Mouse (Mus musculus) C2C12 (cell line): Measurements from ENCODE around the gene Cpm. TPM values are rescaled to one million over a fixed set of nuclear protein-coding genes. Genes with fewer than 3 reads are reported as not detected.
A peak's percentile ranks its signal among the peaks of the same experiment; 100 is the strongest.

Experiments
- H3K27me3 ChIP-seq: one replicate; pipeline ENCODE4 v1.6.1; 2011; ENCODE audit not compliant: control insufficient read depth, insufficient read depth, insufficient read length
- H3K36me3 ChIP-seq: one replicate; pipeline ENCODE4 v1.6.1; 2011; ENCODE audit not compliant: control insufficient read depth, insufficient read depth
- H3K4me3 ChIP-seq: one replicate; pipeline ENCODE4 v1.5.1; 2011; ENCODE audit warnings: mild to moderate bottlenecking, control low read depth; ENCODE audit not compliant: poor library complexity, insufficient read depth, severe bottlenecking
- H3K79me2 ChIP-seq: one replicate; pipeline ENCODE4 v1.6.1; 2011; ENCODE audit not compliant: control insufficient read depth, insufficient read depth
- H3K79me3 ChIP-seq: one replicate; pipeline ENCODE4 v1.6.1; 2011; ENCODE audit warnings: low read depth, control low read depth
- H3ac ChIP-seq: one replicate; pipeline ENCODE3; 2011; ENCODE audit warnings: low read depth; ENCODE audit not compliant: control insufficient read depth, insufficient read length
- CEBPB ChIP-seq: IDR thresholded peaks from one replicate; pipeline ENCODE4 v1.6.1; 2011; ENCODE audit warnings: low read depth, mild to moderate bottlenecking, control low read depth, moderate library complexity
- CTCF ChIP-seq: IDR thresholded peaks from one replicate; pipeline ENCODE4 v1.5.1; 2011; ENCODE audit not compliant: control insufficient read depth, insufficient read depth, insufficient read length
- FOSL1 ChIP-seq: IDR thresholded peaks from one replicate; pipeline ENCODE4 v1.8.0; 2011; ENCODE audit warnings: mild to moderate bottlenecking, low read length; ENCODE audit not compliant: poor library complexity, insufficient read depth, severe bottlenecking
- MAX ChIP-seq: IDR thresholded peaks from one replicate; pipeline ENCODE4 v1.6.1; 2011; ENCODE audit warnings: mild to moderate bottlenecking, control low read depth
- MYOD1 ChIP-seq: IDR thresholded peaks from one replicate; pipeline ENCODE4 v1.6.1; 2011; ENCODE audit warnings: low read depth; ENCODE audit not compliant: control insufficient read depth, insufficient read length
- MYOG ChIP-seq: IDR thresholded peaks from one replicate; pipeline ENCODE4 v1.6.1; 2011; ENCODE audit not compliant: control insufficient read depth, insufficient read length; ENCODE audit errors: extremely low read depth
- USF1 ChIP-seq: IDR thresholded peaks from one replicate; pipeline ENCODE4 v1.6.1; 2011; ENCODE audit warnings: low read depth, mild to moderate bottlenecking, control low read depth, moderate library complexity
- polyA plus RNA-seq: library from polyadenylated mRNA; unstranded; fragments of >200 nt; fragmentation: generic; extraction: Trizol; gene quantifications from one replicate; pipeline ENCODE4 v1.2.1, GENCODE M21; 2012; ENCODE audit warnings: missing spikeins

Cpm gene
- polyA plus RNA-seq, 1 experiment, result 0.06 TPM

DNA sequence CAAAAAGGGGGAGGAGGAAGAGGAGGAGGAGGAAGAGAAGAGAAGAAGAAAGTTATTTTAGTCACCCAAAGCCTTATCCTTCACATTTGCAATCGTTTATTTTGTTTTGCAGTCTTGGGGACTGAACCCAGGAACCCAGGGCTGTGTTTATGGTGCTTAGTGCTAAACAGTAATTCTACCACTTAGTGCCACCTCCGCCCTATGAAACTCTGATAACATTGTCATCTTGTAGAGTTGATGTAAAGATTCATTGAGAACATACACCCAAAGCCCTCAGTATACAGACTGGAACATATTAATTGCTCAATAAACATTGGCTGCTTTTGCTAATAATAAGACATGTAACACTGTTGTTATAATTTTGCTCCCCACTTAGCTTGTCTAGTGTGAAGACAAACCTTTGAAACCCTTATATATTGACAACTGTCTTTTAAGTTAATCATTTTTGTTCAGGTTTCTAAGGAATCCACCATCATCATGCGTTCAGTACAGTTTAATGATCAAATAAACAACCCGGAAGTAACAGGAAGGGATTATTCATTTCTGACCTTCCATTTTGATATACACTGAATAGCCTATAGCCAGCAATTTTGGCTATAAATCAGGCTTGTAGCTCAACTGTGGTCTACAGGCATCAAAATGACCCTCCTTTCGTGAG lies 49.9 kb downstream of the Cpm start:
- H3K4me3 ChIP-seq, result no peak overlapping the region
- H3K79me3 ChIP-seq, result no peaks in the 10 kb centered on the region
- H3ac ChIP-seq, result no peak overlapping the region
- no peaks in the 10 kb centered on the region for H3K79me2 ChIP-seq
- no peaks in the 10 kb centered on the region for H3K36me3 ChIP-seq
- H3K27me3 ChIP-seq, result no peaks in the 10 kb centered on the region
- no peak for TF ChIP-seq CEBPB
- TF ChIP-seq MYOG, result no peak
- no peak for TF ChIP-seq MYOD1
- TF ChIP-seq USF1, result no peak
- TF ChIP-seq FOSL1, result no peak
- no peak for TF ChIP-seq MAX
- TF ChIP-seq CTCF, result no peak

DNA sequence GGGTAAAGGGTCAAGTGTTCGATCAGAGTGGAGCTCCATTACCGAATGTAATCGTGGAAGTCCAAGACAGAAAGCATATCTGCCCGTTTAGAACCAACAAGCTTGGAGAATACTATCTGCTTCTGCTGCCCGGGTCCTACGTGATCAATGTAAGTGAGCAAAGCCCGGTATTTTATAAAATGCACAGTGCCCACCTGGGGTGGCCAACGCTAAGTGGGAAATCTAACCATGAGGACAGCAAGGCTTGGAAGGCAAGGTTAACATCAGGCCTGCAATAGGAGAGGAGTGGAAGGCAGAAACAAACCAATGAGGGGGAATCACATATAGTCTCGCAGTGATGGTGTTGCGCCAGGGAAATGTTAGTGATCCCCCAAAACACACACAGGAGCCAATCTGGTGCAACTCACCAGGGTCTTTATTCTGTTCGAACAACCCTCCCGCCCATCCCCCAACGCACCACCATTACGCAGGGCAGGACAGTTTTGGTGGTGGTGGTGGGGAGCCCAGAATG lies 50.7 kb downstream of the Cpm start:
- Histone ChIP-seq H3K79me3 (no peaks in the 10 kb centered on the region), H3K79me2 (no peaks in the 10 kb centered on the region), H3K27me3 (no peaks in the 10 kb centered on the region), H3K36me3 (no peaks in the 10 kb centered on the region), H3ac (no peak overlapping the region), H3K4me3 (no peak overlapping the region)
- no peak for TF ChIP-seq CEBPB
- no peak for TF ChIP-seq CTCF
- no peak for TF ChIP-seq MYOG
- no peak for TF ChIP-seq USF1
- no peak for TF ChIP-seq MYOD1
- no peak for TF ChIP-seq MAX
- TF ChIP-seq FOSL1, result no peak

DNA sequence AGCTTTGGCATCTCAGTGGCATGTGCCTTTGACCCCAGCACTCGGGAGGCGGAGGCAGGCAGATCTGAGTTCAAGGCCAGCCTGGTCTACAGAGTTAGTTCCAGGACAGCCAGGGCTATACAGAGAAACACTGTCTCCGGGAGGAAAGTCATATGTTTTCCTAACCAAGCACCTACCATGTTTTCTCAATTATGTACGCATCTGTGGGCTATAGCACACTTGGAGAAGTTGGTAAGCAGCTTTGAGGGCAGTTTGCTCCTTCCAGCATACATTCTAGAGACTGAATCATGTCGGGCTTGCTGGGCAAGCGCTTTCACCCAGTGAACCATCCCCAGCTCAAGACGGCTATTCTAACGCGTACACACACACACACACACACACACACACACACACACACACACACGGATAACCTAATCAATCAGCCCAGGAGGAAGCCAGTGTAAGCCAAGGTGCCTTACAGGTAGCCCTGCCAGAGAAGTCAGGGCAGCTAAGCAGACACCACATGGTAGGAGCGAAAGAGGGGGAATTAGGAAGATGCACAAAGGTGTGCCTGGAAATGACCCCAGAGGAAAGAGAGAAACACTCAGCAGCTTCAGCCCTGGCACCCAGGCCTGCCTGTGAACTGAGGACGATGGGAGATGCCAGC lies 51.7 kb downstream of the Cpm start:
- Histone ChIP-seq H3K79me3 (no peaks in the 10 kb centered on the region), H3K4me3 (no peak overlapping the region), H3K36me3 (no peaks in the 10 kb centered on the region), H3K27me3 (no peaks in the 10 kb centered on the region), H3K79me2 (no peaks in the 10 kb centered on the region), H3ac (no peak overlapping the region)
- TF ChIP-seq MYOD1, result no peak
- no peak for TF ChIP-seq MYOG
- TF ChIP-seq MAX, result no peak
- TF ChIP-seq FOSL1, result no peak

DNA sequence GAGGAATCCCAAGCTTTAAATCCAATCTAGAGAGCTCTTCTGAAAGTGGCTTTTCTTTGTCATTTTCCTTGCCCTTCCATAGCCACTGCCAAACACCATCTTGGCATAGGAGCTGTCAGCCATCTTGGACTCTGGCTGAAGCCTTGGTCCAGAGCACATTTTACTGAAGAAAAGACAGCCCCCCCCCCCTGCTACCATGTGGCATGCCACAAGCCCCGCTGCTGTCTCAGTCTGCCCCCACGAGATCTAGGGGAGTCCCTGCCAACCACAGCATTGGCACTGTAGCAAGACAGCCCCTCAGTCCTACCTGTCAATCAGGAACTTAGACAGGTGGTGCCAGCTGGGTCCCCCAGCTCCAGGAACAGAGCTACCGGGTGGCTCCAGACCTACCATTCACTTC lies 52.2 kb downstream of the Cpm start:
- Histone ChIP-seq H3K4me3 (no peak overlapping the region), H3K36me3 (no peaks in the 10 kb centered on the region)
- TF ChIP-seq MYOG (no peak), FOSL1 (no peak), USF1 (no peak), MYOD1 (no peak), CEBPB (no peak), MAX (no peak), CTCF (no peak)

DNA sequence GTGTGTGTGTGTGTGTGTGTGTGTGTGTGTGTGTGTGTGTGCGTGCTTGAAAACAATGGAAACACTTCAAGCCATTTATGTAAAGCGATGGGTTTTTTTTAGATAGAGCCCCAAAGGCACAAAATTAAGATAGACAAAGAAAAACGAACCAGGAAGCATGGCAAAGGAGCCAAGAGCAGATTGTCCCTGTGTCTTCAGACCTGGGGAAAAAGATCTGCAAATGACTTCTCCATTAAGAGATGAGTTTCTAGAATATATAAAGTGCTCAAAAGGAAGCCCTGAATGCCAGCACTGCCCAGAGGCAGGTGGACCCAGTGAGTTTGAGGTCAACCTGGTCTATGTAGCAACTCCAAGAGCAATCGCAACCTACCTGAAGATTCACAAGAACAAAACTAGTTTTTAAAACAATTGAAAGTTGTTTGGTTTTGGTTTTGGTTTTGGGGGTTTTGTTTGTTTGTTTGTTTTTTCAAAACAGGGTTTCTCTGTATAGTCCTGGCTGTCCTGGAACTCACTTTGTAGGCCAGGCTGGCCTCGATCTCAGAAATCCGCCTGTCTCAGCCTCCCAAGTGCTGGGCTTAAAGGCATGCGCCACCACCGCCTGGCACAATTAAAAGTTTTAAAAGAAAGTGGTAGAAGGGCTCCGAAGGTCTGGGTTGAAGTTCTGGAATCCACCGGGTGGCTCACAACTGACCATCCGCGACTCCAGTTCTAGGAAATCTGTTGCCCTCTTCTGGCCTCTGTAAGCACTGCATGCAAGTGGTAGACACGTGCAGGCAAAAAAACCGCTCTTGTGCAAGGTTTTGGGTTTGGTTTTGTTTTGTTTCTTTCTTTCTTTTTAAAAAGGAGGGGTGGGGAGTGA lies 52.9 kb downstream of the Cpm start:
- no peak overlapping the region for H3K4me3 ChIP-seq
- H3K27me3 ChIP-seq, result no peaks in the 10 kb centered on the region
- TF ChIP-seq CTCF (peak; percentile 4), CEBPB (no peak)
- no peaks in the 10 kb centered on the region for H3K79me3 ChIP-seq
- H3ac ChIP-seq, result no peak overlapping the region
- no peaks in the 10 kb centered on the region for H3K36me3 ChIP-seq
- no peaks in the 10 kb centered on the region for H3K79me2 ChIP-seq

More for the DNA sequence above, 52.2 kb downstream of the Cpm start:
- Histone ChIP-seq H3K27me3 (no peaks in the 10 kb centered on the region), H3ac (no peak overlapping the region), H3K79me2 (no peaks in the 10 kb centered on the region), H3K79me3 (no peaks in the 10 kb centered on the region)
